Mouse (Mus musculus) ES-Bruce4 (cell line): ENCODE data around the gene Wdr5. TPM values are rescaled to one million over a fixed set of nuclear protein-coding genes. Genes with fewer than 3 reads are reported as not detected.

ENCODE experiments used
- H3K27ac ChIP-seq: 2 replicates; pipeline ENCODE4 v1.5.1; 2012; ENCODE audit warnings: low read length, inconsistent platforms; ENCODE audit not compliant: insufficient read depth
- H3K27me3 ChIP-seq: 2 replicates; pipeline ENCODE4 v1.6.1; 2012; ENCODE audit warnings: mild to moderate bottlenecking, low read length, inconsistent platforms; ENCODE audit not compliant: control insufficient read depth, poor library complexity, insufficient read depth, severe bottlenecking
- H3K36me3 ChIP-seq: 2 replicates; pipeline ENCODE4 v1.6.1; 2012; ENCODE audit warnings: inconsistent platforms, mild to moderate bottlenecking, low read length, moderate library complexity; ENCODE audit not compliant: control insufficient read depth, poor library complexity, insufficient read depth, severe bottlenecking
- H3K4me1 ChIP-seq: one replicate; pipeline ENCODE4 v1.8.1; 2011; ENCODE audit warnings: low read length; ENCODE audit not compliant: control insufficient read depth, insufficient read depth
- H3K4me3 ChIP-seq: 2 replicates; pipeline ENCODE4 v1.5.1; 2011; ENCODE audit warnings: low read depth, mild to moderate bottlenecking, low read length
- H3K9ac ChIP-seq: 2 replicates; pipeline ENCODE4 v1.6.1; 2012; ENCODE audit warnings: low read depth, mild to moderate bottlenecking, inconsistent platforms; ENCODE audit not compliant: poor library complexity, severe bottlenecking
- H3K9me3 ChIP-seq: replicated peaks from 2 replicates; pipeline ENCODE4 v1.6.1; 2012; ENCODE audit warnings: mild to moderate bottlenecking, low read length, inconsistent platforms; ENCODE audit not compliant: control insufficient read depth, poor library complexity, insufficient read depth, severe bottlenecking
- CTCF ChIP-seq: IDR thresholded peaks from one replicate; pipeline ENCODE4 v1.8.1; 2011; ENCODE audit warnings: low read depth, low read length
- EP300 ChIP-seq: IDR thresholded peaks from 2 replicates; pipeline ENCODE4 v1.6.1; 2011; ENCODE audit warnings: low read depth, low read length; ENCODE audit not compliant: insufficient read depth
- POLR2A ChIP-seq: IDR thresholded peaks from one replicate; pipeline ENCODE4 v1.8.1; 2011; ENCODE audit warnings: low read length; ENCODE audit not compliant: insufficient read depth
- polyA plus RNA-seq: library from polyadenylated mRNA; stranded (reverse); fragments of >200 nt; gene quantifications from 2 replicates; pipeline ENCODE4 v1.2.4, GENCODE M21; 2011; ENCODE audit warnings: low read depth; ENCODE audit not compliant: missing spikeins, insufficient read depth, insufficient read length

Gene Wdr5
- 91.8 and 103 TPM in 2 replicates for polyA plus RNA-seq

- TF ChIP-seq CTCF (no peak), POLR2A (no peak), EP300 (no peak)
- no peaks in the 10 kb centered on the region for H3K27me3 ChIP-seq
- H3K4me3 ChIP-seq, result peak within 1 kb of the TSS; percentile 90
- peak within 1 kb of the TSS; percentile 42 for H3K27ac ChIP-seq
- H3K36me3 ChIP-seq, result peaks cover 16% of the 10 kb centered on the region
- peak within 1 kb of the TSS; percentile 83 for H3K9ac ChIP-seq
- no peaks in the 10 kb centered on the region for H3K4me1 ChIP-seq
- no peaks in the 10 kb centered on the region for H3K9me3 ChIP-seq
Measured at GRCm38 (mm10) chr2:27514639-27515328, at the start of gene Wdr5. Gene Wdr5 (plus strand): TSS chr2:27515157.

- H3K9me3 ChIP-seq, result no peaks in the 10 kb centered on the region
- H3K27ac ChIP-seq, result no peak overlapping the region
- H3K4me1 ChIP-seq, result peaks cover 13% of the 10 kb centered on the region
- no peak overlapping the region for H3K9ac ChIP-seq
- no peak for TF ChIP-seq EP300
- TF ChIP-seq CTCF, result no peak
- TF ChIP-seq POLR2A, result no peak
- H3K4me3 ChIP-seq, result no peak overlapping the region
- peaks cover 2% of the 10 kb centered on the region; the same call in 1 of the 2 replicates for H3K36me3 ChIP-seq
- H3K27me3 ChIP-seq, result no peaks in the 10 kb centered on the region
Measured at GRCm38 (mm10) chr2:27469292-27469990, 45.5 kb upstream of the Wdr5 start.

GRCm38 (mm10) chr2:27469991-27470355 is 45.0 kb upstream of the Wdr5 start:
- Histone ChIP-seq H3K27me3 (no peaks in the 10 kb centered on the region), H3K9ac (no peak overlapping the region), H3K27ac (no peak overlapping the region), H3K4me3 (no peak overlapping the region), H3K9me3 (no peaks in the 10 kb centered on the region), H3K4me1 (peaks cover 13% of the 10 kb centered on the region), H3K36me3 (peaks cover 2% of the 10 kb centered on the region; the same call in 1 of the 2 replicates)
- TF ChIP-seq POLR2A (no peak), CTCF (no peak), EP300 (no peak)

GRCm38 (mm10) chr2:27470535-27470934 is 44.4 kb upstream of the Wdr5 start:
- peaks cover 13% of the 10 kb centered on the region for H3K4me1 ChIP-seq
- H3K9me3 ChIP-seq, result no peaks in the 10 kb centered on the region
- H3K4me3 ChIP-seq, result no peak overlapping the region
- H3K27ac ChIP-seq, result no peak overlapping the region
- TF ChIP-seq EP300 (no peak), POLR2A (no peak), CTCF (no peak)
- H3K27me3 ChIP-seq, result no peaks in the 10 kb centered on the region
- H3K9ac ChIP-seq, result no peak overlapping the region
- H3K36me3 ChIP-seq, result peaks cover 2% of the 10 kb centered on the region; the same call in 1 of the 2 replicates

GRCm38 (mm10) chr2:27471170-27471584 is 43.8 kb upstream of the Wdr5 start:
- Histone ChIP-seq H3K36me3 (peaks cover 2% of the 10 kb centered on the region; the same call in 1 of the 2 replicates), H3K4me3 (no peak overlapping the region), H3K9ac (no peak overlapping the region), H3K9me3 (no peaks in the 10 kb centered on the region), H3K4me1 (peaks cover 13% of the 10 kb centered on the region), H3K27me3 (no peaks in the 10 kb centered on the region), H3K27ac (no peak overlapping the region)
- TF ChIP-seq CTCF, result no peak
- TF ChIP-seq POLR2A, result no peak
- no peak for TF ChIP-seq EP300
